Mouse (Mus musculus): ENCODE results near the gene Ogfrl1. TPM values are rescaled to one million over a fixed set of nuclear protein-coding genes. Genes with fewer than 3 reads are reported as not detected.

Gene Ogfrl1
- total RNA-seq, 2 experiments from 2014 or later: 13.5 to 13.8 TPM

DNA sequence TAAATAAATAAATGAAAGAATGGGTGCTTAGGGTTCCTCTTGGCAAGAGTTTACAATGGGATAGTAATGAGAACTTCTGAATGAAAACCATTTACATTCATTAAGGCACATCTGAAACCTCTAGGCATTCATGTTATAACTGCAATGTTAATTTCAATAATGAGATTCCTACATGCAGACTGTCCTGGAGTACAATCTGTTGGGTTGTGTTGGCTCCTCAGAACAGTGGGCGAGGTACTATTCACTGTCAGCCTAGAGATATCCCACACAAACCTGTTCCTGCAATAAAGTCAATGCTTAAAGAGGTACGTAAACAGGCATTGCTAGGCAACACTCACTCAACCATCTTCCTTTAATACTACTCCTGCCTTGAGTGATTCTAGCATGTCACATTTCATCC lies 32.0 kb downstream of the Ogfrl1 start:
- DNase-seq: no peak
- intact Hi-C loops (cut with DNase I): no loop called here

- intact Hi-C loops (cut with DNase I): no loop called here
- no peak for DNase-seq
Measured at GRCm38 (mm10) chr1:23352895-23353294, 44.7 kb downstream of the Ogfrl1 start.

DNA sequence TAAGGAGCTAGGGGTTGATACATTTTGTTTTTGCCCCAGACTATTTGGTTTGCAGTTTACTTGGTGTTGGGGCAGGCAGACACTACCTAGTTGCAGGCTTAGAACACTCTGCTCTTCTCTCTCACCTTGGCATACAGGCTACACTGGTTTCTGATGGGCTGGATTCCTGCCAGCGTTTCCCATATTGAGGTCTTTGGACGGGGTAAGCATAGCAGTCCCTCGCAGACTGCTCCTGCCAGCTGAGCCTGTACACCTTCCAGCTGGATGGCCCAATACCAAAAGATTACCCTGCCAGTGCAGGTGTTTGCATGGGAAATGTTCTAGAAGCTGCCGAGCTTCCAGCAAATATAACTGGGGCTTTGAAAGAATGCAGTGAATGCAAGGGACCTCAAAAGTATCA lies 45.8 kb downstream of the Ogfrl1 start:
- intact Hi-C loops (cut with DNase I): no loop called here
- peak; percentile 20 to 50 for DNase-seq

DNA sequence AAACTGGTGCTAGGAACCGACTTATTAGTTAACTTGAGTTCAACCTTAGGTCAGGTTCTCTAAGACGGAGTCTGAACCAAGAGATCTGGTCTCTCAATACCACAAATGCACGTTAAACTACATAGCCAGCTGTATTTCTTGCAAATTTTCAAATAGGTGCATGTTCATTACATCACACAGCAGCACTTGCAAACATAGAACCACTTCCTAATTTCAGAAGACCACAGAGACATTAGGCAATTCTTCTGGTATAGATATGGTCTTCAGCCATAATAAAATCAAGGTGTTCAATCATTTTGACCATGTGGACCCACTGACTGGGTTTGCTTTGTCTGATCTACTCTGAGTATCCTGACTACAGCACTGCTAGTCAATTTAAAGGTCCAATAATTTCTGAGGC lies 51.9 kb downstream of the Ogfrl1 start:
- intact Hi-C loops (cut with DNase I): no loop called here
- no peak for DNase-seq

- no peak for DNase-seq
- intact Hi-C loops (cut with DNase I): no loop called here
Measured at GRCm38 (mm10) chr1:23342864-23343263, 54.7 kb downstream of the Ogfrl1 start.

DNA sequence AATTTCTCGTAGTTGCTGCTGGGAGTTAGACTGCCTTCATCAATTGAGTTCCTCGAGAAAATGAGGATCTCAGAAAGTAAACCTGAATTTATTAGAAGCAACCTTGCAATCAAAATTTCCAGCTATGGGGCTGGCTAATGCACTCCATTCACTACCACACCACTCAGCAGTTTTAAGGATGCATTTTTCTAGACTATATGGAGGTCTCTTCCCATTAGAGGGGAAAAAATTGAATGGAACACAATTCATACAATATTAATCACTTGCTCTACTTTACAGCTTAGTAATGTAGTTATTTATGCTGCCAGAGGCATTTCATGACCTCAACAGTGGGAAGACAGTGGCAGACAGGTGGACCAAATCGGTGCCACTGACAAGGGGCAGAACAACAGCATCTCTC lies 55.3 kb downstream of the Ogfrl1 start:
- intact Hi-C loops (cut with DNase I): no loop called here
- DNase-seq: no peak

DNA sequence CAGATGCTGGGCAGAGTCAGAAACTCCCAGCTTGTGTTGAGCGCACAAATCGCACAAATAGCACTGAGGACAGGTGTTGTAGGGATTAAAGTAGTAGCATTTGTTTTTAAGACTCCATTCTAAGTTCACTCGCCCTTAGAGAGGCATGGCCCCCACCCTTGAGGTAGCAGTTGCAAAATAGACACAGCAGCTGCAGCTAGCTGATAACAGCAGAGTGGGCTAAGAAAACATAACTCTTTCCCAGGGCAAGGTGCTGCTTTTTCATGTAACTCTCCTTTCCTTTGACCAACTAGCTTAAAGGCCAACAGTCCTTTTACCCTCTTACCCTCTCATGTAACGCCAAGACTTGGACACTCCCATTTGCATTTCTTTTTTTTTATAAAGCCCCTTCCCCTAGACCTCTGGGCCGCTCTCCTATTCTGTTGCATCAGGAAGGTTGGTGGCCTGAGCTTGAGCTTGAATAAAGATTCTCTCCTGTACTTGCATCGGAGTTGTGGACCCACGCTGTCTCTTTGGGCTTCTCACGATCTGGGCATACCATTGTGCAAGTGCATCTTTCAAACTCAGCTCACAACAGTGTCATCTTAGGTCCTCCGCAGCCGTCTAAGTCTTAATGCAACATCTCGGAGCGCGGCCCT lies 61.7 kb downstream of the Ogfrl1 start:
- no peak for DNase-seq
- intact Hi-C loops (cut with DNase I): no loop called here

GRCm38 (mm10) chr1:23335050-23335449 lies 62.5 kb downstream of the Ogfrl1 start:
- DNase-seq: no peak
- intact Hi-C loops (cut with DNase I): no loop called here

DNA sequence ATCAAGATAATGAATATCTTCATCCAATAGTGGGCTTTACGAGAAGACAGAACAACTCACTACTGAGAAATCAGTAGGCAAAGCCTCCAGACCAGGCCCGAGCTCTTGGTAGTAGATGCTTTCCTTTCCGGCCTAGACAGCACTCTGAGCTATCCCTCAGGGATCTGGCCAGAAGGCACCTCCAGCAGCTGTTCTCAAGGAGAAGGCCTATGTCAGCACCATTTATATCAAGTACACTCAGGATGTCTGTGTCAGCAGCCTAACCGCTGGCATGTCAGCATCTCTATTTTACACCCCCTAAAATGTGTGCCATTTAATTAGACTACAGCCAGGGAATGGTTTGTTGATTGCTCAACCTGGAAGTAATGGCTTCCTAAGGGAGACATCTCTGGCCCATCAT lies 65.4 kb downstream of the Ogfrl1 start:
- no peak for DNase-seq
- intact Hi-C loops (cut with DNase I): no loop called here

GRCm38 (mm10) chr1:23325160-23325559 lies 72.4 kb downstream of the Ogfrl1 start:
- DNase-seq: no peak
- intact Hi-C loops (cut with DNase I): loop anchor here (1.0 to 10.0 kb wide), 4 partner anchors 60 to 470 kb away; partner anchors contain the start of gene B3gat2

DNA sequence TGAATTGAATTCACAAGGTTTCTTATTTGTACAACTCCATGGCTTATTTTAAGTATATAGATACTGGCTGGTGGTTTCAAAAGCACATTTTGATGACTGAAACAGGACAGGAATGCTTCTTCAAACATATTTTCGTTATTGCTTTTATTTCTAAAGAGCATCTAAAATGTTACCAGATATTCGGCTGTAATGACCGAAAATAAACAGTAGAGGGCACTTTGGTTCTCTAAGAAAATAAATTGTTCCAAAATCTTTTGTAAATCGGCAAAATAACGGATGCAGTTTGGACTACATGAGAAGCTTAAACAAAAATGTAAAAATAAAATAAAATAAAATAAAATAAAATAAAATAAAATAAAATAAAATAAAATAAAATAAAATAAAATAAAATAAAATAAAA lies 73.3 kb downstream of the Ogfrl1 start:
- DNase-seq: peak; percentile 19 to 53
- intact Hi-C loops (cut with DNase I): loop anchor here (2.0 to 10.0 kb wide), 4 partner anchors 61 to 471 kb away; partner anchors contain the start of gene B3gat2

- DNase-seq: peak in 1 of 2 experiments; percentile 10
- intact Hi-C loops (cut with DNase I): loop anchor here (5.0 to 10.0 kb wide), 2 partner anchors 66 to 442 kb away; partner anchors contain the start of gene B3gat2
Measured at GRCm38 (mm10) chr1:23323286-23323685, 74.3 kb downstream of the Ogfrl1 start.

DNA sequence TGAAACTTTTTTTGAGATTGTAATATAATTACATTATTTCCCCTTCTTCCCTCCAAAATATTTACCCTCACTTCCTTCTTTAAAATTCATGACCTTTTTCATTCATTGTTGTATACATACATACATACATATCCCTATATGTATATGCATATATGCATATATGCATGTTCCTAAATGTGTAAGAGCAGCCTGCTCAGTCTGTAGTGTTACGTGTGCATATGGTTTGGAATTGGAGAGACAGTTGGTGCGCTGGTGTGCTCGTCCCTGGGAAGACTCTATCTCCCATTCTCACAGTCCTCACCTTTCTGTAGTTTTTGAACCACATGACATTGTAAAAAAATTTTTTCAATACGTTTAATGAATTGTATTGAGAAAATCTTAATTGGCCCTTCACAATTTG lies 75.4 kb downstream of the Ogfrl1 start:
- intact Hi-C loops (cut with DNase I): loop anchor here (5.0 to 10.0 kb wide), 2 partner anchors 65 to 443 kb away; partner anchors contain the start of gene B3gat2
- no peak for DNase-seq

DNA sequence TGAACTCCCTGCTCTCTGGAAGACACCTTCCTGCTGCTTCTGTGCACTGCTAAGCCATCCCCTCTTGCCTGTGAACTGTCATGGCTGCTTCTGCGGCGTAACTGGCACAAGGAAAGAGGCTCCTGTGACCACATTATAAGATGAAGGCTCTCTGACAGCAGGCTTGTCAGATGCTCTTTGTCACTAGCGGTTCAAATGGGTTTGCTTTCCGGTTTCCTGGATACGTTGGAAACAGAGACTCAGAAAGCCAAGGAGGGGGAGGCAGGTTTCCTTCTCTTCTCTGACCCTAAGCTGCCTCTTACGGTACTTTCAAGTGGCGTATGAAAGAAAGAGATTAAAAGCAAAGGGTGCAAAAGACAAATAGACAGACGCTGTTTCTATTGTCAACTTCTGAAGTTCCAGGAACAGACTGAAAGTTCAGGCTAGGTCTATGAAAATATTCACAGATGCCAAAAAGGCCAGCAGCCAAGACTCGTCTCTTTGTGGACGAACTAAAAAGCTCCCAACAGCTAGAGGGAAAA lies 76.2 kb downstream of the Ogfrl1 start:
- intact Hi-C loops (cut with DNase I): loop anchor here (5.0 to 10.0 kb wide), 2 partner anchors 64 to 443 kb away; partner anchors contain the start of gene B3gat2
- DNase-seq: peak; percentile 47 to 69

- no peak for DNase-seq
- intact Hi-C loops (cut with DNase I): loop anchor here (5.0 to 10.0 kb wide), 2 partner anchors 63 to 444 kb away; partner anchors contain the start of gene B3gat2
Measured at GRCm38 (mm10) chr1:23320591-23321195, 76.9 kb downstream of the Ogfrl1 start.

Data from heart, postnatal 10 days (tissue).